Mouse (Mus musculus) forebrain, embryonic 16.5 days (tissue): ENCODE data around the gene Ccdc120. TPM values are rescaled to one million over a fixed set of nuclear protein-coding genes. Genes with fewer than 3 reads are reported as not detected.

Experiments
- ATAC-seq: fragments of 200-750 bp; cut with Nextera tagmentation; 2 replicates; pipeline ENCODE4 v1.8.0; 2017; ENCODE audit warnings: mild to moderate bottlenecking, moderate library complexity
- H3K27ac ChIP-seq: fragments of 300-500 bp; sonication (generic); 2 replicates; pipeline ENCODE4 v1.5.1; 2014; ENCODE audit warnings: low read length, control low read depth
- H3K27me3 ChIP-seq: fragments of 300-500 bp; sonication (generic); replicated peaks from 2 replicates; pipeline ENCODE4 v1.6.1; 2014; ENCODE audit warnings: low read length; ENCODE audit not compliant: control insufficient read depth, insufficient read depth
- H3K36me3 ChIP-seq: fragments of 300-500 bp; sonication (generic); 2 replicates; pipeline ENCODE4 v1.6.1; 2014; ENCODE audit not compliant: control insufficient read depth, insufficient read depth
- H3K4me1 ChIP-seq: fragments of 300-500 bp; sonication (generic); replicated peaks from 2 replicates; pipeline ENCODE4 v1.6.1; 2014; ENCODE audit warnings: low read length; ENCODE audit not compliant: control insufficient read depth, insufficient read depth
- H3K4me2 ChIP-seq: fragments of 300-500 bp; sonication (generic); 2 replicates; pipeline ENCODE4 v1.6.1; 2014; ENCODE audit warnings: mild to moderate bottlenecking, low read length, control low read depth
- H3K4me3 ChIP-seq: fragments of 300-500 bp; sonication (generic); replicated peaks from 2 replicates; pipeline ENCODE4 v1.5.1; 2014; ENCODE audit warnings: mild to moderate bottlenecking, low read length, control low read depth
- H3K9ac ChIP-seq: fragments of 300-500 bp; sonication (generic); replicated peaks from 2 replicates; pipeline ENCODE4 v1.6.1; 2014; ENCODE audit warnings: low read depth, low read length, control low read depth
- H3K9me3 ChIP-seq: fragments of 300-500 bp; sonication (generic); 2 replicates; pipeline ENCODE4 v1.6.1; 2016; ENCODE audit warnings: low read length; ENCODE audit not compliant: control insufficient read depth
- WGBS: fragments of 180-500 bp; shearing (Covaris S2); extraction: QIAGEN DNeasy Blood & Tissue Kit; methylation state at CpG from one replicate; pipeline ENCODE4 v1.1.7; 2014; 5-methylcytosine and 5-hydroxymethylcytosine counted together
- polyA plus RNA-seq: library from polyadenylated mRNA; unstranded; fragments of >200 nt; fragmentation: Nextera tagmentation; extraction: Ambion mirVana; gene quantifications from 2 replicates; pipeline ENCODE4 v1.2.1, GENCODE M21; 2015

The Ccdc120 gene
- polyA plus RNA-seq, 1 experiment from 2014 or later = 64.2 TPM

- H3K27me3 ChIP-seq = no peaks in the 10 kb centered on the region
- no peak for ATAC-seq
- no peak overlapping the region for H3K4me2 ChIP-seq
- 63% methylated on average over 11 of the region's 14 CpGs for WGBS
- no peak overlapping the region for H3K9ac ChIP-seq
- H3K4me3 ChIP-seq = no peak overlapping the region
- H3K36me3 ChIP-seq = 0 out of 2 replicates have a peak, but pooled peaks cover 8% of the 10 kb centered on the region
- no peaks in the 10 kb centered on the region for H3K9me3 ChIP-seq
- no peak overlapping the region for H3K27ac ChIP-seq
- peaks cover 4% of the 10 kb centered on the region; the same call in 1 of the 2 replicates for H3K4me1 ChIP-seq
Observed at GRCm38 (mm10) chrX:7739336-7740081, 11.2 kb downstream of the Ccdc120 start.

GRCm38 (mm10) chrX:7733571-7734156 lies 17.0 kb downstream of the Ccdc120 start:
- Histone ChIP-seq H3K9ac (no peak overlapping the region), H3K27me3 (no peaks in the 10 kb centered on the region), H3K27ac (no peak overlapping the region), H3K36me3 (0 out of 2 replicates have a peak, but pooled peaks cover 8% of the 10 kb centered on the region), H3K9me3 (no peaks in the 10 kb centered on the region), H3K4me1 (peaks cover 6% of the 10 kb centered on the region), H3K4me3 (no peak overlapping the region), H3K4me2 (no peak overlapping the region)
- WGBS = 28% methylated on average over 25 of the region's 26 CpGs
- ATAC-seq = no peak

- peak overlapping the region; percentile 55 for H3K9ac ChIP-seq
- H3K36me3 ChIP-seq = no peaks in the 10 kb centered on the region
- 37% methylated on average over 4 of the region's 4 CpGs for WGBS
- no peaks in the 10 kb centered on the region for H3K27me3 ChIP-seq
- peaks cover 10% of the 10 kb centered on the region for H3K4me1 ChIP-seq
- H3K4me3 ChIP-seq = peak overlapping the region; percentile 53
- H3K4me2 ChIP-seq = peak overlapping the region; percentile 69
- no peak overlapping the region for H3K27ac ChIP-seq
- no peaks in the 10 kb centered on the region for H3K9me3 ChIP-seq
- no peak; the same call in 1 of the 2 replicates for ATAC-seq
Observed at GRCm38 (mm10) chrX:7728922-7729265, 21.8 kb downstream of the Ccdc120 start.

GRCm38 (mm10) chrX:7728215-7728921 lies 22.3 kb downstream of the Ccdc120 start, which contains the start of gene Praf2:
Gene Praf2, plus strand, starts transcription at chrX:7728439.
- H3K36me3 ChIP-seq = no peaks in the 10 kb centered on the region
- H3K9me3 ChIP-seq = no peaks in the 10 kb centered on the region
- H3K4me3 ChIP-seq = peak within 1 kb of the TSS; percentile 53
- peaks cover 10% of the 10 kb centered on the region for H3K4me1 ChIP-seq
- 19% methylated on average over 42 of the region's 42 CpGs for WGBS
- H3K27me3 ChIP-seq = no peaks in the 10 kb centered on the region
- H3K9ac ChIP-seq = peak within 1 kb of the TSS; percentile 55
- peak within 1 kb of the TSS; percentile 69 for H3K4me2 ChIP-seq
- peak; percentile 96 for ATAC-seq
- H3K27ac ChIP-seq = peak within 1 kb of the TSS; percentile 27; the same call in 1 of the 2 replicates

- H3K4me2 ChIP-seq = no peak overlapping the region
- H3K36me3 ChIP-seq = no peaks in the 10 kb centered on the region
- no peak for ATAC-seq
- 94% methylated on average over 13 of the region's 13 CpGs for WGBS
- no peak overlapping the region for H3K4me3 ChIP-seq
- H3K9ac ChIP-seq = no peak overlapping the region
- H3K27me3 ChIP-seq = no peaks in the 10 kb centered on the region
- H3K9me3 ChIP-seq = no peaks in the 10 kb centered on the region
- no peak overlapping the region for H3K27ac ChIP-seq
- H3K4me1 ChIP-seq = peaks cover 16% of the 10 kb centered on the region
Observed at GRCm38 (mm10) chrX:7727176-7727575, 23.5 kb downstream of the Ccdc120 start.

- no peak for ATAC-seq
- Histone ChIP-seq H3K9me3 (no peaks in the 10 kb centered on the region), H3K4me1 (peaks cover 16% of the 10 kb centered on the region), H3K4me3 (no peak overlapping the region), H3K9ac (no peak overlapping the region), H3K27me3 (no peaks in the 10 kb centered on the region), H3K27ac (no peak overlapping the region), H3K4me2 (no peak overlapping the region), H3K36me3 (no peaks in the 10 kb centered on the region)
- WGBS = 88% methylated on average over 12 of the region's 12 CpGs
Observed at GRCm38 (mm10) chrX:7725841-7726240, 24.9 kb downstream of the Ccdc120 start.

GRCm38 (mm10) chrX:7724135-7724534 lies 26.6 kb downstream of the Ccdc120 start:
- H3K9ac ChIP-seq = no peak overlapping the region
- H3K27ac ChIP-seq = no peak overlapping the region
- peaks cover 14% of the 10 kb centered on the region for H3K4me1 ChIP-seq
- no peaks in the 10 kb centered on the region for H3K27me3 ChIP-seq
- H3K4me2 ChIP-seq = no peak overlapping the region
- no peaks in the 10 kb centered on the region for H3K36me3 ChIP-seq
- no peak for ATAC-seq
- no peaks in the 10 kb centered on the region for H3K9me3 ChIP-seq
- H3K4me3 ChIP-seq = no peak overlapping the region
- 84% methylated on average over 7 of the region's 7 CpGs for WGBS

GRCm38 (mm10) chrX:7722691-7723090 lies 28.0 kb downstream of the Ccdc120 start:
- no peak overlapping the region for H3K27ac ChIP-seq
- 27% methylated on average over 4 of the region's 4 CpGs for WGBS
- no peaks in the 10 kb centered on the region for H3K36me3 ChIP-seq
- H3K27me3 ChIP-seq = no peaks in the 10 kb centered on the region
- peak overlapping the region; percentile 63 for H3K4me3 ChIP-seq
- H3K9me3 ChIP-seq = no peaks in the 10 kb centered on the region
- H3K9ac ChIP-seq = peak overlapping the region; percentile 66; the same call in 1 of the 2 replicates
- no peak for ATAC-seq
- peak overlapping the region; percentile 77 for H3K4me2 ChIP-seq
- peaks cover 6% of the 10 kb centered on the region for H3K4me1 ChIP-seq

- Histone ChIP-seq H3K4me1 (peaks cover 6% of the 10 kb centered on the region), H3K4me2 (peak overlapping the region; percentile 77), H3K27me3 (no peaks in the 10 kb centered on the region), H3K36me3 (no peaks in the 10 kb centered on the region), H3K27ac (peak overlapping the region; percentile 94), H3K4me3 (peak overlapping the region; percentile 63), H3K9me3 (no peaks in the 10 kb centered on the region), H3K9ac (peak overlapping the region; percentile 66)
- peak; percentile 47; the same call in 1 of the 2 replicates for ATAC-seq
- WGBS = 18% methylated on average over 11 of the region's 11 CpGs
Observed at GRCm38 (mm10) chrX:7722282-7722611, 28.5 kb downstream of the Ccdc120 start.
